ENCODE assay signal across 8 mouse cellular contexts in genomic region chr11:82035356-82035755, GRCm38 (mm10). TPM values are rescaled to one million over a fixed set of nuclear protein-coding genes. Genes with fewer than 3 reads are reported as not detected.
DNase-seq lines count a peak whose midpoint lies in the region; ATAC-seq lines count a peak whose summit lies in the region.
"Had no signal": no experiment of that assay in that cellular context is flagged by ENCODE, and none has a peak within 500 bp of the region (broad histone marks: within the 10 kb centered on the region; RNA-seq: fewer than 3 reads in every experiment).

TSS of gene Ccl2 (plus strand) at chr11:82035571.

- WGBS in heart, embryonic 11.5 days (ENCODE audit: insufficient replicate concordance) = 38% methylated on average over 5 of the region's 5 CpGs

- H3K4me3 ChIP-seq in heart, embryonic 11.5 days (ENCODE audit: low read depth, low read length) = no peak within 1 kb of the TSS
- H3K4me3 ChIP-seq: embryonic facial prominence, embryonic 12.5 days had no signal

- no peaks in the 10 kb centered on the region for H3K27me3 ChIP-seq in heart, embryonic 11.5 days (ENCODE audit: control insufficient read depth, insufficient read depth, low read length)
- H3K27me3 ChIP-seq: embryonic facial prominence, embryonic 12.5 days had no signal

- ATAC-seq in common myeloid progenitor, adult 5-6 weeks (replicated peaks; ENCODE audit: low read depth, poor library complexity, severe bottlenecking) = peak; percentile 93
- peak; percentile 71 for ATAC-seq in heart, embryonic 11.5 days (replicated peaks; ENCODE audit: insufficient number of reproducible peaks, low FRiP score, low TSS enrichment)

- H3K27ac ChIP-seq in heart, embryonic 11.5 days (ENCODE audit: low read depth, low read length) = 0 out of 2 replicates have a peak within 1 kb of the TSS, but pooled peaks have one; percentile 35
- H3K27ac ChIP-seq: embryonic facial prominence, embryonic 12.5 days had no signal

- peaks cover 12% of the 10 kb centered on the region for H3K4me1 ChIP-seq in heart, embryonic 11.5 days (ENCODE audit: control insufficient read depth, insufficient read depth, low read length)

- H3K4me2 ChIP-seq in heart, embryonic 11.5 days = no peak within 1 kb of the TSS; the same call in 1 of the 2 replicates
- H3K4me2 ChIP-seq: embryonic facial prominence, embryonic 12.5 days had no signal

- DNase-seq in 416B (ENCODE audit: low read depth) (peak; percentile 72), NIH3T3 (ENCODE audit: low read depth) (peak; percentile 93)
- DNase-seq in layer of hippocampus, adult 9-11 months = peak; percentile 88
- peak; percentile 66 to 82 for DNase-seq in lung, postnatal 4 days
- DNase-seq in testis, postnatal 14 days (ENCODE audit: low spot score) = peak; percentile 15

- H3K9me3 ChIP-seq in heart, embryonic 11.5 days (replicated peaks; ENCODE audit: control insufficient read depth, low read length) = no peaks in the 10 kb centered on the region
- H3K9me3 ChIP-seq: embryonic facial prominence, embryonic 12.5 days had no signal

- no peaks in the 10 kb centered on the region for H3K36me3 ChIP-seq in heart, embryonic 11.5 days (ENCODE audit: control insufficient read depth, insufficient read depth, low read length)
- H3K36me3 ChIP-seq: embryonic facial prominence, embryonic 12.5 days had no signal

- no peak within 1 kb of the TSS for H3K9ac ChIP-seq in heart, embryonic 11.5 days (ENCODE audit: low read depth, low read length)
- H3K9ac ChIP-seq: embryonic facial prominence, embryonic 12.5 days had no signal

RNA-seq across cellular contexts. Expression of gene Ccl2, which starts in this region (rescaled TPM):
- 2.1 TPM in 1 of 2 replicates, not detected in the other for total RNA-seq in common myeloid progenitor, adult 5-6 weeks (2017)
- 6.8 and 8.2 TPM in 2 replicates for polyA plus RNA-seq in heart, embryonic 11.5 days (2014; fragmentation: Nextera tagmentation; extraction: Ambion mirVana)

Comparison
In these comparisons a context has a peak if more than half of its experiments do, and no peak if none do; other contexts are left out.
1. DNase-seq: peak in every context shown above with its lines; median percentile 93 in NIH3T3; 88 in layer of hippocampus, adult 9-11 months; 74 in lung, postnatal 4 days; 72 in 416B; 15 in testis, postnatal 14 days.